ENCODE assay signal across 20 mouse cellular contexts in genomic region chr8:39316234-39316568, GRCm38 (mm10).
"Had no signal": no experiment of that assay in that cellular context is flagged by ENCODE, and none has a peak within 500 bp of the region (broad histone marks: within the 10 kb centered on the region; RNA-seq: fewer than 3 reads in every experiment).

No protein-coding gene starts in this region.

- H3K4me1 ChIP-seq: lung, embryonic 15.5 days; megakaryocyte, embryonic 14.5 days; midbrain, embryonic 10.5 days; midbrain, embryonic 13.5 days; neural tube, embryonic 13.5 days; neural tube, embryonic 15.5 days; stomach, embryonic 15.5 days had no signal

- H3K9me3 ChIP-seq: lung, embryonic 15.5 days; megakaryocyte, embryonic 14.5 days; midbrain, embryonic 10.5 days; midbrain, embryonic 13.5 days; neural tube, embryonic 13.5 days; neural tube, embryonic 15.5 days; stomach, embryonic 15.5 days had no signal

- H3K4me2 ChIP-seq: lung, embryonic 15.5 days; midbrain, embryonic 13.5 days; neural tube, embryonic 13.5 days; neural tube, embryonic 15.5 days; stomach, embryonic 15.5 days had no signal

- H3K36me3 ChIP-seq: lung, embryonic 15.5 days; midbrain, embryonic 10.5 days; midbrain, embryonic 13.5 days; neural tube, embryonic 13.5 days; neural tube, embryonic 15.5 days; stomach, embryonic 15.5 days had no signal

- DNase-seq: liver, postnatal 0 days; lung, adult 2 months; lung, postnatal 14 days; lung, postnatal 36 days; retina, postnatal 1 day; right cerebral cortex, postnatal 14 days; thymus, adult 2 months; thymus, postnatal 25 days; thymus, postnatal 4 days had no signal

- H3K27ac ChIP-seq: lung, embryonic 15.5 days; macrophage; midbrain, embryonic 10.5 days; midbrain, embryonic 13.5 days; neural tube, embryonic 13.5 days; neural tube, embryonic 15.5 days; stomach, embryonic 15.5 days; stomach, postnatal 0 days had no signal

- H3K27me3 ChIP-seq: lung, embryonic 15.5 days; megakaryocyte, embryonic 14.5 days; midbrain, embryonic 13.5 days; neural tube, embryonic 13.5 days; neural tube, embryonic 15.5 days; stomach, embryonic 15.5 days had no signal

- H3K4me3 ChIP-seq: lung, embryonic 15.5 days; megakaryocyte, embryonic 14.5 days; midbrain, embryonic 10.5 days; midbrain, embryonic 13.5 days; myocyte; neural tube, embryonic 13.5 days; neural tube, embryonic 15.5 days; stomach, embryonic 15.5 days had no signal

- H3K9ac ChIP-seq: liver, postnatal 0 days; lung, embryonic 15.5 days; midbrain, embryonic 13.5 days; neural tube, embryonic 13.5 days; neural tube, embryonic 15.5 days; stomach, embryonic 15.5 days had no signal

- ATAC-seq: liver, postnatal 0 days; lung, postnatal 0 days; midbrain, embryonic 13.5 days had no signal
